Mouse (Mus musculus) liver, embryonic 16.5 days (tissue): ENCODE measurements at regions not wholly inside any gene's neighbourhood (a gene's known extent, or its start where the extent isn't known, plus 50 kb on each side); places are given as distances from the start of the nearest gene placed in this dataset.

Experiments used
- ATAC-seq: fragments of 200-750 bp; cut with Nextera tagmentation; 2 replicates; pipeline ENCODE4 v1.8.0; 2017; ENCODE audit warnings: low read depth, mild to moderate bottlenecking, moderate number of reproducible peaks, moderate library complexity
- H3K27ac ChIP-seq: fragments of 300-500 bp; sonication (generic); 2 replicates; pipeline ENCODE4 v1.5.1; 2014; ENCODE audit warnings: mild to moderate bottlenecking, low read length
- H3K27me3 ChIP-seq: fragments of 300-500 bp; sonication (generic); 2 replicates; pipeline ENCODE4 v1.6.1; 2014; ENCODE audit warnings: low read depth, low read length, mixed read lengths; ENCODE audit not compliant: control insufficient read depth, insufficient read depth
- H3K36me3 ChIP-seq: fragments of 300-500 bp; sonication (generic); 2 replicates; pipeline ENCODE4 v1.6.1; 2014; ENCODE audit warnings: mild to moderate bottlenecking; ENCODE audit not compliant: control insufficient read depth, insufficient read depth
- H3K4me1 ChIP-seq: fragments of 300-500 bp; sonication (generic); 2 replicates; pipeline ENCODE4 v1.6.1; 2014; ENCODE audit warnings: low read depth, low read length, mixed read lengths; ENCODE audit not compliant: control insufficient read depth
- H3K4me2 ChIP-seq: fragments of 300-500 bp; sonication (generic); 2 replicates; pipeline ENCODE4 v1.6.1; 2014; ENCODE audit warnings: low read depth, low read length, mixed read lengths
- H3K4me3 ChIP-seq: fragments of 300-500 bp; sonication (generic); 2 replicates; pipeline ENCODE4 v1.5.1; 2014; ENCODE audit warnings: low read depth, mild to moderate bottlenecking, low read length
- H3K9ac ChIP-seq: fragments of 300-500 bp; sonication (generic); 2 replicates; pipeline ENCODE4 v1.6.1; 2014; ENCODE audit warnings: low read depth, low read length
- H3K9me3 ChIP-seq: fragments of 300-500 bp; sonication (generic); replicated peaks from 2 replicates; pipeline ENCODE4 v1.6.1; 2016; ENCODE audit warnings: low read length; ENCODE audit not compliant: control insufficient read depth
- WGBS: fragments of 180-500 bp; shearing (Covaris S2); extraction: QIAGEN DNeasy Blood & Tissue Kit; methylation state at CpG from one replicate; pipeline ENCODE4 v1.1.7; 2014; ENCODE audit not compliant: insufficient replicate concordance; 5-methylcytosine and 5-hydroxymethylcytosine counted together

DNA sequence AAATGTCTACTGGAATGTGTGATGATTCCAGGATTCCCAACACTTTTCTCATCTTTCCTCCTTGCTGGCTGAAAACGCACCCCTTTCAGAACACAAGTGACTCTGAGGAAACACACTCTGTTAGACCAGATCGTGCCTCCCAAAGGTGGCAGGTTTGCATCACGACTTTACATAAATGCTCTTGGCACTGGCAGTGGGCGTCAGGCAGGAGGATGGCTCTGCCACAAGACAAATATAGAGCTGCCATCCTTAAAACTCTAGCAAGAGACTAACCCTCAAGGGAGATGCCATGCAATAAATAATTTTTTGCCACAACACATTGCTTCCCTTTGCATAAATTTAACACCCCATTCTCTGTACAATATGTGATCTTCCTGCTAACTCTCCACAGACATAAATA is 2254.1 kb upstream of the Lrrc6 start:
- 58% methylated on average over 4 of the region's 4 CpGs for WGBS

DNA sequence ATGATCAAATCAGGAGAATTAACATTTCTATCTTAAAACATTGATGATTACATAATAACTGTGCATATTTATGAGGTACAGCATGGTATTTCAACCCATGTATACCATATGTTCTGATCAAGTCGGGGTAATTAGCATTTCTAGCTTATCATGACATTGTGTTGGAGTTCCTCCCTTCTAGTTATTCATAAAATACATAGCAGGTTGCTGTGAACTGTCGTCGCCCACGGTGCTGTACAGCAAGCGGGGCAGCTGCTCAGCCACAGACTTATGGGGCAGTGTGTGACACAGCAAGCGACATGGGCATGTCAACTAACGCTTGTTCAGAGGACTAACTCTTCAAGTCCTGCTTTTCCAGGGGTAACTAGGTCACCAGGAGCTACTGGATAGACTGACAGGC is 2238.6 kb upstream of the Lrrc6 start:
- Histone ChIP-seq H3K4me1 (no peaks in the 10 kb centered on the region), H3K36me3 (no peaks in the 10 kb centered on the region), H3K9me3 (no peaks in the 10 kb centered on the region), H3K4me3 (no peak overlapping the region), H3K27ac (no peak overlapping the region), H3K4me2 (no peak overlapping the region), H3K27me3 (no peaks in the 10 kb centered on the region), H3K9ac (no peak overlapping the region)
- WGBS = 64% methylated on average over 7 of the region's 7 CpGs
- no peak for ATAC-seq

More for the DNA sequence above, 2254.1 kb upstream of the Lrrc6 start:
- no peak overlapping the region for H3K9ac ChIP-seq
- H3K4me2 ChIP-seq = no peak overlapping the region
- no peaks in the 10 kb centered on the region; the same call in 1 of the 2 replicates for H3K9me3 ChIP-seq
- H3K27ac ChIP-seq = no peak overlapping the region
- H3K4me3 ChIP-seq = no peak overlapping the region
- H3K27me3 ChIP-seq = no peaks in the 10 kb centered on the region
- ATAC-seq = no peak
- H3K36me3 ChIP-seq = no peaks in the 10 kb centered on the region
- H3K4me1 ChIP-seq = no peaks in the 10 kb centered on the region

DNA sequence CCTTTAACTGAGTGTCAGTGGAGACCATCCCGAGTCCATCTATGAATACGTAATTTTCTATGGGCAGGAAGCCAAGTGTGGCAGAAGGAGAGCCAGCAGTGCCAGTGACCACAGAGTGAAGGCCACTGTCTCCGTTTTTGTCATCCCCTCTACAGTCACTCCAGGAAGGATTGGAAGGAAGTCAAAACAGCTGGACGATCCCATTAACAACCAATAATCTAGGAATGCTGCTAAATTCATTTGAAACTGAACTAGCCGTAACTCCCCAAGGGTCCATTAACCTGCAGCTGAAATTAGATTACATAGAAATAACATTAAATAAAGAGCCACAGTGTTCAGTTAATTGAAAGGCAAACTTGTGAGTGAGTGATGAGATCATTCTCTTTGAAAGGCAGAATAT is 2220.5 kb upstream of the Lrrc6 start:
- 56% methylated on average over 5 of the region's 5 CpGs for WGBS
- H3K27ac ChIP-seq = no peak overlapping the region
- no peaks in the 10 kb centered on the region for H3K9me3 ChIP-seq

DNA sequence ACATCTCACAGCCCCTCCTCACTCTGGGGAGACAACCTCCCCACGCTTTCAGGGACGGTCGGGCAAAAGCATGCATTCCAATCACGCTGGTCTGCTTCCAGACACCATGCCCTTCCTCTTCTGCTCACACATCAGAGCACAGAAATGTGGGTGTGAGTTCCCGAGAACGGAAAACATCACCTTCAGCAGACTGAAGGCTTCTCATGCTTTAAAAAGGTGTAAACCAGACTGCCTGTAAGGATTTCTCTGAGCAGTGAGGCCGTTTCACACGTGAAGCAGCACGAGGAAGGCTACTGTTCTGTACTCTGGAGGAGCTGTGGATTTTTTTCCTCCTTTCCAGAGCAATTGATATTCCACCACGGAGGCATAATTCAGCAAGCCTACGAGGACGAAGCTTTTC is 2218.8 kb upstream of the Lrrc6 start:
- Histone ChIP-seq H3K27ac (no peak overlapping the region), H3K9ac (no peak overlapping the region), H3K9me3 (no peaks in the 10 kb centered on the region), H3K36me3 (no peaks in the 10 kb centered on the region), H3K4me1 (no peaks in the 10 kb centered on the region), H3K4me3 (no peak overlapping the region), H3K4me2 (no peak overlapping the region), H3K27me3 (no peaks in the 10 kb centered on the region)
- 58% methylated on average over 12 of the region's 12 CpGs for WGBS
- ATAC-seq = no peak

More for the DNA sequence above, 2220.5 kb upstream of the Lrrc6 start:
- H3K9ac ChIP-seq = no peak overlapping the region
- H3K4me2 ChIP-seq = no peak overlapping the region
- H3K4me3 ChIP-seq = no peak overlapping the region
- H3K36me3 ChIP-seq = no peaks in the 10 kb centered on the region
- H3K27me3 ChIP-seq = no peaks in the 10 kb centered on the region
- no peaks in the 10 kb centered on the region for H3K4me1 ChIP-seq
- no peak for ATAC-seq

DNA sequence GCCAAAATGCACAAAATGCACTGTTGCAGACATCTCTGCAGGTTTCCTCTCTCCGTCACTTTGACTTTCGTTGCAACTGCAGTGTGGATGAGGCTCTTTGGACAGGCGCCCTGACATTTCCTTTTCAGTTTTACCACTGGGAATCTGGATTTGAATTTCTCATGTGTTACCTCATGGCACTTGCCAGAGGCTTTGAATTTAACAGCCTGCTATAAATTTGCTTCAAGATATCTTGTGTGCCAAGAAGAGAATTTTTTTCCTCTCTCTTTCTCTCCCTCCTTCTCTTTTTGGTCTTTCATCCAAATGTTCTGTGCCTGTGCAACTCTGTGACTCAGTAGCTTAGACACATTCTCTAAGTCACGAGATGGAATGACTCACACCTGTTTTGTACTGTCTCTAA is 2213.6 kb upstream of the Lrrc6 start:
- Histone ChIP-seq H3K9ac (no peak overlapping the region), H3K4me1 (no peaks in the 10 kb centered on the region)
- 59% methylated on average over 4 of the region's 4 CpGs for WGBS

DNA sequence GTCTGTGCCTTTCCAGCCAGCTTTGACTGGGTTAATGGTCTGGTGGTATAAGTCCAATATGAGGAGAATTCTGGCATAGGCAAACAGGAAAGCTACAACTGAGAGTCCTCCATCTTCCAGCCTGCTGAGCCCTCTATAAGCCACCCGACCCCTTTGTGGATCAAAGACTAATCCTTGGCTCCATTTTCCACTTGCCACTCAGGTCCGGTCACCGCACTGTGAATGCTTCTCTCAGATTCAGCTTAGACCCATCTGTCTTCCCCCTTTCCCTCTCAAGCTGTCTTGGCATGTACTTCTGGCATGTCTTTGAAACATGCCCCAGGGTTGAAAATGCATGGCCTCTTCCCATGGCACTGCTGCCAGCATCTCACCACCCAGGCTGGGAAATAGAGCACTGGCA is 2206.6 kb upstream of the Lrrc6 start:
- Histone ChIP-seq H3K4me3 (no peak overlapping the region), H3K27me3 (no peaks in the 10 kb centered on the region), H3K9me3 (no peaks in the 10 kb centered on the region), H3K9ac (no peak overlapping the region), H3K4me1 (no peaks in the 10 kb centered on the region), H3K4me2 (no peak overlapping the region), H3K36me3 (no peaks in the 10 kb centered on the region), H3K27ac (no peak overlapping the region)
- WGBS = 66% methylated on average over 3 of the region's 3 CpGs
- ATAC-seq = no peak

More for the DNA sequence above, 2213.6 kb upstream of the Lrrc6 start:
- no peaks in the 10 kb centered on the region for H3K27me3 ChIP-seq
- H3K9me3 ChIP-seq = no peaks in the 10 kb centered on the region
- no peak overlapping the region for H3K4me2 ChIP-seq
- no peak overlapping the region for H3K27ac ChIP-seq
- H3K36me3 ChIP-seq = no peaks in the 10 kb centered on the region
- H3K4me3 ChIP-seq = no peak overlapping the region
- no peak for ATAC-seq

DNA sequence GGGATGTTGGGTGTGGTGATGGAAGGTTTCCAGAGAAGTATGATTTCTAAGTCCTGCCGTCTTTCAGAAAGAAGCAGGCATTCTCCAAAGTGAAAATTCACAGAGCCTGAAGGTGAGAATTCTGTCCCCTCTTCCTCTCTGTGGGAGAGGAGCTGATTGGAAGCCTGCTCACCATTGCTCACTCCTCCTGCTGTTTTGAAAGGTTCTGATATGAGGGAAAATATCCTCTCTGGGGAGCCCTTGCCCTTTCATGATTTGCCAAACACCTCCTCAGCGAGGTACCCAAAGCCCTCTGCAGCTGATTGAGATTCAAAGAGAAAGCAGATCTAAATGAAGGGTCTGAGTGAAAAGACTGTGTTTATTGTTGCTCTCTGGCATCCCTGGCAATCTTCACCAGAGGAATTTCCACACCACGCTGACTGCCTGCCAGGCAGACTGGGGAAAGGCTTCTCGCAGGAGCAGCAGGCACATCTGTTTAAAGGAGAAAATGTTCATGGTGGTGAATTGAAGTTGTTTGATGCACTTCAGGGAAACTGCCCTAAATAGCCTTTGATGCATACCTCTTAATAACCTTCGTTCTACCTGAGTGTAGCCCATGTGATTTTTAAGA is 2194.4 kb upstream of the Lrrc6 start:
- H3K27ac ChIP-seq = no peak overlapping the region
- H3K4me1 ChIP-seq = no peaks in the 10 kb centered on the region
- no peak overlapping the region for H3K9ac ChIP-seq
- no peak for ATAC-seq
- no peak overlapping the region for H3K4me2 ChIP-seq
- H3K36me3 ChIP-seq = no peaks in the 10 kb centered on the region
- no peak overlapping the region for H3K4me3 ChIP-seq
- no peaks in the 10 kb centered on the region for H3K9me3 ChIP-seq
- 31% methylated on average over 5 of the region's 5 CpGs for WGBS
- H3K27me3 ChIP-seq = no peaks in the 10 kb centered on the region

DNA sequence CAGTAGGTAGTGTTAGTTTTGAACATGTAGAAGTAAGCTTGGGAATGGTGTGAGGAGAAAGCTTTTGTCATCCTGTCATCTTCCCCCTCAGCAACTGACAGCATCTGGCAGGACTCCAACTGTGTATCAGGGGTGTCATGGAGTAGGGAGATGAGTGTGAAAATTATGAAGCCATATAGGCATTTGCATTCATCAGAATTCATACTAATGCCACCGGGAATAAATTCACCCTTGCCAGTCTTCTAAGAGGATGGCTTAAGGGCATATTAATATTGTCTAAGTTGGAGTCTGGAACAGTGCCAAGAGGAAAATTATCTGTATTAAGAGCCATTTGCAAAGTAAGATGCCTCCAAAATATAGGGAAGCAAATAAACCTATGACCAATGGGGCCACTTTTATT is 2166.8 kb upstream of the Lrrc6 start:
- Histone ChIP-seq H3K4me3 (no peak overlapping the region), H3K36me3 (no peaks in the 10 kb centered on the region), H3K27ac (no peak overlapping the region), H3K4me1 (no peaks in the 10 kb centered on the region), H3K27me3 (no peaks in the 10 kb centered on the region), H3K9ac (no peak overlapping the region), H3K9me3 (no peaks in the 10 kb centered on the region), H3K4me2 (no peak overlapping the region)
- ATAC-seq = no peak
- 61% methylated on average over 1 of the region's 1 CpGs for WGBS

DNA sequence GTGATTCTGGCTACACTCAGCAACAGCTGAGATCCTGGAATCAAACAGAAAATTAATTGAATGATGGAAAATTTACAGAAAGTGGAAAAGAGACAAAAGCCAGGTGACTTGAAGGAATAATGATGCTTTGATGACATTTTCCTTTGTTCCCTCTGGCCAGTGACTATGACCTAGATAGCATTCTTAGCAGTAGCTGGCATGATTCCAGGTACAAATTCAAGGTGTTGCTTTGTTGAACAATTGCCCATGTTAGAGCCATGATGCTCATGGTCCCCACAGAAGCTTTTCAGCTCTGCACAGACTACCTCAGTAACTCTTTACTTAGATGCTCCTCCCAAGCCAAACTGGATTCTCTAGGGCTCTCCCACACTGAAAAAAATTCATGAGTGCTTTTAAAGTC is 2164.6 kb upstream of the Lrrc6 start:
- no peak overlapping the region for H3K4me3 ChIP-seq
- ATAC-seq = no peak

More for the DNA sequence above, 2164.6 kb upstream of the Lrrc6 start:
- Histone ChIP-seq H3K27ac (no peak overlapping the region), H3K36me3 (no peaks in the 10 kb centered on the region), H3K4me2 (no peak overlapping the region), H3K9ac (no peak overlapping the region), H3K4me1 (no peaks in the 10 kb centered on the region), H3K9me3 (no peaks in the 10 kb centered on the region), H3K27me3 (no peaks in the 10 kb centered on the region)
